Mouse (Mus musculus) megakaryocyte, adult 5-6 weeks (primary cell): ENCODE measurements around the gene Wscd1. TPM values are rescaled to one million over a fixed set of nuclear protein-coding genes. Genes with fewer than 3 reads are reported as not detected.

Experiments
- ATAC-seq: 2 replicates; pipeline ENCODE4 v1.8.0; 2016; ENCODE audit warnings: mild to moderate bottlenecking, inconsistent platforms; ENCODE audit not compliant: poor library complexity, severe bottlenecking
- total RNA-seq, 2 experiments: library from RNA; stranded (forward) in 1 of 2; stranded (reverse) in 1 of 2; fragments of 153-499, 151-499 nt in 1 of 2; fragments of 221-1000, 200-1000 nt in 1 of 2; gene quantifications; 2 replicates each; pipeline versions ENCODE4 v1.2.3 to v1.2.4; 2015 to 2017

Gene Wscd1
- total RNA-seq, 2 experiments from 2014 or later, result not detected

DNA sequence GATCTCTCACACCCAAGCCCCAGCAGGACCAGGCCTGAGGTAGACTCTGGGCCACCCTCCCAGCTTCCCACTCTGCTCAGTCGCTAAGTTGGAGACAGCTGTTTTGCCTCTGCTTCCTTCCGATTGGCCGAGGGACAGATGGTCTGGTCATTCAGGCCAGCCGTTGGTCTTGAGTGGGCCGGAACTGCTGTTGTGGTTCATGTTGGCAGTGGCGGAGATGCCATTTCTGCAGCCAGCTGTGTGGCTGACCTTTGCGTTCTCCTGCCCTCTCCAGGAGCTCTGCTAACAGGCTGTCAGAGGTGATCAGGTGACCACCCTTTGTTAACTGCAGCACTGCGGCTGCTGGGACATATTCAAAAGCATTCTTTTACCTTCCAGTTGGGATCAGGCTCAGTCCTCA lies 20.0 kb downstream of the Wscd1 start:
- ATAC-seq, result no peak

GRCm38 (mm10) chr11:71770479-71770878 lies 20.8 kb downstream of the Wscd1 start:
- ATAC-seq, result no peak

DNA sequence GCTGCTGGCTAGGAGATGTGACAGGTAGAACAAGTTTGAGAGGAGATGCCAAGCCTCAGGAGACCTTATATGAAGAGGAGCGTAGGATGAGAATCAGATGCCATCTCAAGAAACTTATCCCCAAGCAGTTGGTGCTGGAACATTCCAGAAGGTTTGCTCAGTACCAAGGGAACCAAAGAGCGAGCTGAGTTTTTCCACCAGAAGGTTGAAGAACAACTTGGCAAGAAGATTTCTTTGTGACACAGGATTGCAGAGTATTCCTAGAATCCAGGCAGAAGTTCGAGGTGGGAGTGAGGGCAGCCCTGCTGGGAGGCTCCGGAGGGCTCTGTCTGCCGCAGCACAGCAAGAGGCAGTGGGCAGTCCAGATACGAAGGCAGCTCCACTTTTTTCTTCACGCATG lies 21.4 kb downstream of the Wscd1 start:
- ATAC-seq, result no peak

GRCm38 (mm10) chr11:71772056-71772455 lies 22.3 kb downstream of the Wscd1 start:
- no peak for ATAC-seq

DNA sequence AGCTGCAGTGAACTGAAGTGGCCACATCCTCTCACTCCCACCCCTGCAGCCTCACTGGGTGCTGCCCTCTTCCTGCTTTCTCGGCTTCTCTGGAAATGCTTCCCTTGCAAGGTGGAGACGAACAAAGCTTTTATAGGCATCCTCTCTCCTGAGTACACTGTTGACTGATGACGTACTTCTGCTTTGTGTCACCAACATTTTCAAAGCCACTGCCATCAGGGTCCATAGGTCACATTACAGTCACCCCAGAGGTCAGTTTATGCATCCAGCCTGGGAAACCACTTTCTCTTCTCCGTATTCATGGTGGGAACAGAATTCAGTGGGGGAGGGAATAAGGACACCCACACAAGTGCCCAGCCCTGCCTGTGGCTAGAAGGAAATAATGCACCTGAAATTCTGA lies 23.1 kb downstream of the Wscd1 start:
- ATAC-seq, result no peak

DNA sequence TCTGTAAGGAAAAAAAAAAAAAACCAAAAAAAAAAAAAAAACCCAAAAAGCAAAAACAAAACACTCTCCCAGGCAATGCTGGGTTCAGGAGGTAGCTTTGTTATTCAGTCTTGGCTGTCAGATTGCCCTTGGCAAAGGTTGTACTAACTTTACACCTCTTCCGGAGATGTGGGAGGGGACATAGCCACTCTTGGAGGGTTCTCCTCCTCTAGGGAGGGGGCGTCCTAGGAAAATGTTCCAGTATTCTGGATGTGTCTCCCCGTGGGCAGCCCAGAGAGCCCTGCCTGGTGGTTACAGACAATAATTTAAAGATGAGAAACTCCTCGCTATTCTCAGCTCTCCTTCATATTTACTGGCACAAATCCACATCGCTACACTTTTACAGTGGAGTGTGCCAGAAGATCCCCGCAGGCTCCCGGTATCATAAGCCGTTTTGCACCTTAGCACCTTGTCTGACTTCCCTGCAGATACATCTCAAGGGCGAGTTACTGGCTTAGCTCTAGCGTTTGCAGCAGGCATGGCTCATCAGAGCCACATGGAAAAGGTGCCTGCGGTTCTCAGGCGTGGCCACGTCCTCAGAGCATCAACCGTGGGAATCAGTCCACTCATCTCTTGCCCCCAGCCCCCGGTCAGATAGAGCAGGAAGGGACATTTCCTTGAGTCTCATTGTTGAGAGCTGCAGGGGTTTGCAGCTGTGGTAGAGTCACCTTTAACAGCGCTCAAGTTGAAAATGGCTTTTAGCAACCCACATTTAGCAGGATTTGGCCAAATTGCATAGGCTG lies 24.5 kb downstream of the Wscd1 start:
- ATAC-seq, result no peak

DNA sequence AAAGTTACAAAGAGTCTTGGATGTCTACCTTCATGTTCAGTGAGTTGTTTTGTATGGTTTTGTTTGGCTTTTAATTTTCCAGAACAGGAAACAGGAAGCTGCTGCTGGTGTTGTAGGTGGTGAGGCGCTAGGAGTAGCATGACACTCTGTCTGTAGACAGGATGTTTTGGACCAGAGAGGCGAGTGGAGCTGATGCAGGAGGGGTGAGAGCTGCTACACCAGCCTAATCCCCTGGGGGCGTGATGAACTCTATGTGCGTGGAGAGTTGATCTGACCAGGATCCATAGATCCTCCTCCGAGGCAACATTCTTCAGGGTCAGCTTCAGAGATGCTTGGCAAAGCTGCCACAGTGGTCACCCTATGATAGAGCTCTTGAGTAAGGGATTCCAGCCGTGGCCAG lies 25.3 kb downstream of the Wscd1 start:
- no peak for ATAC-seq

GRCm38 (mm10) chr11:71779642-71780041 lies 29.9 kb downstream of the Wscd1 start:
- no peak for ATAC-seq

GRCm38 (mm10) chr11:71781737-71782354 lies 32.1 kb downstream of the Wscd1 start:
- ATAC-seq, result no peak

DNA sequence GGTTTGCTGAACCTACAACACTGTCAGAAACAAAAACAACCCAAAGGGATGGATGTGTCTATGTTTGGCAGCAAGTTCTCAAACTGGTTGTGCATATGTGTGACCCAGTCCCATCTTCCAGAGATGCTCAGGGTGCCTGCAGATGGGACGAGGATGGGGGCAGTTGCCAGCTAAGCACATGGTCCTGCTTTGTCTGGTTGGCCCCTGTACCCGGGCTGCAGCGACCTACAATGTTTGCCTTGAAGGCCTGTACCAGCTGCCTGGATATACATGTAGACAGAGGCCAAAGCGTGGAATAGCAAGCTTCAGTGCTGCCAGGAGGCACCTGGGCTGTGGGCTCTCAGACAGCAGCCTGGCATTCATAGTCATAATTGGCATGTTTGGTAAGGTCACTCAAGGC lies 35.8 kb downstream of the Wscd1 start:
- ATAC-seq, result no peak

DNA sequence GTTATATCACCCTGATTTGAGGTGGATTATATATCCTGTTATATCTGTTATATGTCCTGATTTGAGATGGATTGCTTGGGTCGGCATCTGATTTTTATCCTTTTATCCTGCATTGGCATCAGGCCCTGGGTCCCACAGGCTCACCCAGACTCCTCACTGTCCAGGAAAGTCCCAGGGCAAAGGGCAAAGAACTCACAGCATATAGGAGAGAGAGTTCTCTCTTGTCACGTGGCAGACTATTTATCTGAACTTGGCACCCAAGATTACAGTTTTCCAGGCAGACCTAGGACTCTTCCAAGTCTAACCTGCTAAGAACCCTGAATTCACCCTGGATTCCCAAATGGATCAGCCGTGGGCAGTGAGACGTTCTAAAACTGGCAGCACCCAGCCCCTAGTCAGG lies 38.5 kb downstream of the Wscd1 start:
- no peak for ATAC-seq

DNA sequence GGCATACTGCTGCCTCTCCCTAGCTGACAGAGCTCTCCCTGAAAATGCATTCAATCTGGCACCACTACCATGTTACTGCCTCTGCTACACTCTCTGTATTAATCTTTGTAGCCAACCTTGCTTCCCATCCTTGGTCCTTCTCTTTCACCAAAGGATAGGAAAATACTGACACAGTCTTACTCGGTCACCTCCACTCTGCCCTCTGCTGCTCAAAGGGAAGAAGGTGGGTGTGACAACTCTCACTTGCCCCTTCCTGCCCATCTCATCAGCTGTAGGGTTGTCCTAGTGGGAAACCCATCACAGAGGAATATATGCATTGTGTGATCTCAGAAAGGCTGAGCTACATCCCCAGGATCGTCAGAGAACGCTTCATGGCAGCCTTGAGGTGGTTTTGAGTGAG lies 40.5 kb downstream of the Wscd1 start:
- ATAC-seq, result no peak

DNA sequence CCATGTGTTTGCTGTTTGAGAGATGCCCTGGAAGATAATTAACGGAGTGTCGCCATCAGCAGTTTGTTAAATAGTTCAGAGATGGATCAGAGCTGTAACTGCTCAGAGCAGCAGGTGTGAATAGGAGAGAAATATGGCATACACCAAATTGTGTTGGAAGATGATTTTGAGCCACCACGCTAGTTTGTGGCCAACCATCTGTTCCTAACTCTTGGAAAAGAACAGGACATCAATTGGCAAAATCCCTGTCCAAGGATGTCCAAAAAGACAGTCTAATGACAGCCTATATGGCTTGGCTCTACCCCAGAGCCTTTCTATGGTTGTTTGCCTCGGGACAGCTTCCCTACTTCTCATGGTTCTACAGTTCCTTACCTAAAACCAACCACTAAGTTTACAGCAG lies 49.5 kb downstream of the Wscd1 start:
- no peak for ATAC-seq

DNA sequence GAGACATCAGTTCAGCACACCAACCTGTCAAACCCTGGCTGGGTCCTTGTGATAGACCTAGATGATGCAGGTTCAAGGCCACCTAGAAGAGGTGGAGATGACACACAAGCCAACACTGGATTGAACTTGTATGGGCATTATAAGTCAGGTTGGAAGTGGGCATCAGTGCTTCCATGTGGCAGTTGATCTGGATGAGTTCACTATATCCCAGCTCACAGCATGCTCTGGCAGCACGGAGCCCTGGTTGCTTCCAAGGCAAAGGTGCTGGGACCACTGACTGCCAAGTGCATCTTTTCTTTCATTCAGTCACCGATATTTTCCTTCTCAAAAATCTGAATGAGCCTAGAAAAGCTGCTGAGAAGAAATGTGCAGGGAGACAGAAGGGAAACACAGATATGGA lies 58.8 kb downstream of the Wscd1 start:
- ATAC-seq, result no peak

DNA sequence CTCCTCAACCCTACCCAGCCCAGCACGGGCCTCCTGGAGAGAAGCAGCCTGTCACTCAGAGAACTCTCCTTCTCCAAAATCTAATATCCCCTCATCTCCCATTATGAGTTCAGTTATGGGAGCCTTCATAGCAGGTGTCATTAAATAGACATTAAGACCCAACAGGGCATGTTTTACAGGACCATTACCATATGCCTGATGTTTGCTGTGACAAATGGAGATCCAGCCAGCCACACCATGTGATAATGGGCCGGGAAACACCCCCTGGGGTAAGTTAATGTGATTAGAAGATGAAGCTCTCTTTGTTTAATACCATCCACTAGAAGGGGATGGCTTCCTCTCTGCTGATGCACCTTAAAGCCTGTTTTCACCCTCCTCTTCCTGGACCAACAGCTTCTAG lies 62.1 kb downstream of the Wscd1 start:
- ATAC-seq, result no peak

DNA sequence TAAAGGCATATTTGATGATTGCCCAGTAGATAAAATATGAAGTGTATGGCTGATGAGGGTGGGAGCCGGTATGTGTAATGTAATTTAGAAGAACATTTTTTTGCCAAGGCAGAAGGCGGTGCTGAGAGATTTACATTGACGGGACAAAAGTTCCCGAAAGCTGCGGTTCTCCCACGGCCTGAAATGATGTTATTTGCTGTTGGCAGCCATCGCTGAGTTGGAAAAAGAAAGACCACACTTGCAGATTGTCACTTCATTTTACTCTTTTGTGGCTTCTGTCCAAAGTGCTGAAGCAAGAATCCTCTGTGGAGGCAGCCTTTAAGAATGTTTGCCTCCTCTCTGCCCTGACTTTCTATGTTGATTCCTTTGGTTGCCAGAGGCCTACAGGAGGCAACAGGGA lies 63.2 kb downstream of the Wscd1 start:
- ATAC-seq, result no peak

GRCm38 (mm10) chr11:71814511-71814910 lies 64.8 kb downstream of the Wscd1 start:
- ATAC-seq, result no peak

DNA sequence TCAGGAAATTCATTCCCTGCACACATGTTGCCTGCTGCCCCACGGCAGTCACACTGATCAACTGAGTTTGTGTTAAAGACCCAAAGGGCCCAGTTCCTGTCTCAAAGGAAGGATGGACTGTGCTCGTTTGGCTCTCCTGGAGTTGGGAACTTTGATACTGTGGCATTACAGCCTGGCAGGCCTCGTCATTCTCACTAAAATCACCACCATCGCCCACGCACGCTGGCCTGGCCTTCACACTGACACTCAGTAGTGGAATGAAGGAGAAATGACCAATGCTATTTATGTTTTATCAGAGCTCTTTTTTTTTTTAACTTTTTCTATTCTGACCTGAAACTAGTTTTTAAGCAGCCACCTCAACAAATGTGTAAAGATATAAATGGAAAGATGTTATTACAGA lies 65.6 kb downstream of the Wscd1 start:
- no peak for ATAC-seq

GRCm38 (mm10) chr11:71816918-71817317 lies 67.2 kb downstream of the Wscd1 start:
- ATAC-seq, result no peak

- ATAC-seq, result no peak
Observed at GRCm38 (mm10) chr11:71817341-71817740, 67.6 kb downstream of the Wscd1 start.

DNA sequence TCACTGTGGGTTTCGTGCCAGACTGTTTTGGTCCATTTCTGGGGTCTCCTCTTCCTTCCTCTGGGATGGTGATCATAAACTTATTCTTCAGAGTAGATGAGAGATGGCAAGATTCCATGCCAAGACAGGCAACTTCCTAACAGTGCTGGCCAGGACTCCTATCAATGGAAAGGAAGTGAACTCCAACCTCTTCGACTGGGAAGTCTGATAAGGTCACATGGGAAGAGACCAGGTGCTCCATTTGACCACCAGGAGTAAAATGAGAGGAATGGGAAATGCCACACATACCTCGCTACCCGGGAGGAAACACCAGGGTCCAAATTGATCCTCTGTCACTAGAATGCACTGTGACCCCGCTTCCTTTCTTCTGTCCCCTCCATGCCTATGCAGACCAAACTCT lies 68.4 kb downstream of the Wscd1 start:
- no peak for ATAC-seq

DNA sequence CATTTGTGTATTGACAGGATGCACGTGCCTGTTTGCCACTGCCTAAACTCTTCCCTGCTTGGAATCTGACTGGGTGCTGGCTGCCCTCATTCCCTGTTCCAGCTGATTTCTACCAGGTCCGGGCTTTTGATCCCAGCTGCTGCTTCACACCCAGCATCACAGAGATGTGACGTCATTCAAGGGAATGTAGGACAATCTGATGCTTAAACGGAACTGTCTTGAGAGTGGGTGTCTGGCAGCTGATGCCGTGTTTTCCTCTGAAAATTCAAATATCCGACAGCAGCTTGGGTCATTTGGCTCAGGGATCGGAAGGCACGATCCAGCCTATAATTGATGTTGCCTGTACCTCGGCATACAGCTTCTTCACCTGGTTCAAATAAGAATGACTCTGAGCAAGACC lies 70.2 kb downstream of the Wscd1 start:
- ATAC-seq, result no peak

- no peak for ATAC-seq
Observed at GRCm38 (mm10) chr11:71820847-71821246, 71.1 kb downstream of the Wscd1 start.
